Mouse (Mus musculus) liver, embryonic 14.5 days (tissue): ENCODE measurements at regions not wholly inside any gene's neighbourhood (a gene's known extent, or its start where the extent isn't known, plus 50 kb on each side); places are given as distances from the start of the nearest gene placed in this dataset.

Source experiments
- ATAC-seq: fragments of 200-750 bp; cut with Nextera tagmentation; 2 replicates; pipeline ENCODE4 v1.8.0; 2017; ENCODE audit warnings: moderate number of reproducible peaks, mild to moderate bottlenecking, moderate library complexity; ENCODE audit not compliant: insufficient read depth
- DNase-seq, 3 experiments: peaks; one replicate each; pipeline ENCODE4 v3.0.0-alpha.2; 2012 to 2013; ENCODE audit warnings: low read depth in 3 of 3, low spot score in 3 of 3
- H3K27ac ChIP-seq: fragments of 300-500 bp; sonication (generic); 2 replicates; pipeline ENCODE4 v1.5.1; 2014; ENCODE audit warnings: moderate library complexity, mild to moderate bottlenecking, control low read depth, inconsistent platforms
- H3K27me3 ChIP-seq: fragments of 300-500 bp; sonication (generic); 2 replicates; pipeline ENCODE4 v1.6.1; 2014; ENCODE audit warnings: mild to moderate bottlenecking, low read length, moderate library complexity; ENCODE audit not compliant: control insufficient read depth, insufficient read depth
- H3K36me3 ChIP-seq: fragments of 300-500 bp; sonication (generic); replicated peaks from 2 replicates; pipeline ENCODE4 v1.6.1; 2014; ENCODE audit warnings: low read depth; ENCODE audit not compliant: control insufficient read depth, insufficient read depth
- H3K4me1 ChIP-seq, 2 experiments: fragments of 200-500 bp in 1 of 2; fragments of 300-500 bp in 1 of 2; sonication (generic) in 1 of 2; replicated peaks; 2 replicates each; pipeline ENCODE4 v1.6.1; 2012 to 2014; ENCODE audit warnings: antibody characterized with exemption in 1 of 2, inconsistent platforms in 1 of 2, low read length in 1 of 2; ENCODE audit not compliant: control insufficient read depth in 2 of 2, insufficient read depth in 2 of 2
- H3K4me2 ChIP-seq: fragments of 300-500 bp; sonication (generic); 2 replicates; pipeline ENCODE4 v1.6.1; 2014; ENCODE audit warnings: low read depth, mild to moderate bottlenecking, control low read depth, moderate library complexity
- H3K4me3 ChIP-seq, 2 experiments: fragments of 200-500 bp in 1 of 2; fragments of 300-500 bp in 1 of 2; sonication (generic) in 1 of 2; 2 replicates each; pipeline ENCODE4 v1.5.1; 2012 to 2014; ENCODE audit warnings: low read depth in 2 of 2, low read length in 2 of 2, mild to moderate bottlenecking in 2 of 2, control low read depth in 1 of 2, inconsistent platforms in 1 of 2, moderate library complexity in 1 of 2; ENCODE audit not compliant: insufficient read depth in 1 of 2
- H3K9ac ChIP-seq: fragments of 300-500 bp; sonication (generic); replicated peaks from 2 replicates; pipeline ENCODE4 v1.6.1; 2014; ENCODE audit warnings: mild to moderate bottlenecking, control low read depth, moderate library complexity
- H3K9me3 ChIP-seq: fragments of 300-500 bp; sonication (generic); 2 replicates; pipeline ENCODE4 v1.6.1; 2016; ENCODE audit warnings: low read length, mixed read lengths; ENCODE audit not compliant: control insufficient read depth
- CTCF ChIP-seq: IDR thresholded peaks from 2 replicates; pipeline ENCODE4 v1.5.1; 2016; ENCODE audit warnings: antibody characterized with exemption, low read depth, control low read depth
- EP300 ChIP-seq: IDR thresholded peaks from 2 replicates; pipeline ENCODE4 v1.6.1; 2016; ENCODE audit warnings: antibody characterized with exemption, low read depth
- WGBS: fragments of 180-500 bp; shearing (Covaris S2); extraction: QIAGEN DNeasy Blood & Tissue Kit; methylation state at CpG from one replicate; pipeline ENCODE4 v1.1.7; 2014; ENCODE audit not compliant: insufficient replicate concordance; 5-methylcytosine and 5-hydroxymethylcytosine counted together

- H3K4me2 ChIP-seq = no peak overlapping the region
- no peak overlapping the region for H3K4me3 ChIP-seq
- TF ChIP-seq EP300 (no peak), CTCF (no peak)
- WGBS = 47% methylated on average over 3 of the region's 3 CpGs
- H3K27ac ChIP-seq = no peak overlapping the region
- ATAC-seq (no peak), DNase-seq (no peak)
- H3K36me3 ChIP-seq = no peaks in the 10 kb centered on the region
- no peaks in the 10 kb centered on the region for H3K9me3 ChIP-seq
- H3K27me3 ChIP-seq = no peaks in the 10 kb centered on the region
- no peak overlapping the region for H3K9ac ChIP-seq
- no peaks in the 10 kb centered on the region for H3K4me1 ChIP-seq
Measured at GRCm38 (mm10) chr5:46422738-46423137, 565.3 kb upstream of the Lcorl start.

- DNase-seq = no peak
Measured at GRCm38 (mm10) chr5:46406969-46407368, 549.6 kb upstream of the Lcorl start.

GRCm38 (mm10) chr5:46406404-46406803, 549.0 kb upstream of the Lcorl start:
- Histone ChIP-seq H3K4me2 (no peak overlapping the region), H3K27me3 (no peaks in the 10 kb centered on the region), H3K9ac (no peak overlapping the region), H3K9me3 (no peaks in the 10 kb centered on the region), H3K4me3 (no peak overlapping the region), H3K27ac (no peak overlapping the region), H3K36me3 (no peaks in the 10 kb centered on the region), H3K4me1 (no peaks in the 10 kb centered on the region)
- ATAC-seq (no peak), DNase-seq (no peak)
- 37% methylated on average over 3 of the region's 3 CpGs for WGBS
- TF ChIP-seq EP300 (no peak), CTCF (no peak)

More at GRCm38 (mm10) chr5:46406969-46407368, 549.6 kb upstream of the Lcorl start:
- Histone ChIP-seq H3K27me3 (no peaks in the 10 kb centered on the region), H3K4me1 (no peaks in the 10 kb centered on the region), H3K9ac (no peak overlapping the region), H3K4me2 (no peak overlapping the region), H3K9me3 (no peaks in the 10 kb centered on the region), H3K4me3 (no peak overlapping the region), H3K36me3 (no peaks in the 10 kb centered on the region), H3K27ac (no peak overlapping the region)
- no peak for ATAC-seq
- 67% methylated on average over 2 of the region's 2 CpGs for WGBS
- no peak for TF ChIP-seq CTCF
- TF ChIP-seq EP300 = no peak

GRCm38 (mm10) chr5:46386591-46386990, 529.2 kb upstream of the Lcorl start:
- H3K4me3 ChIP-seq = no peak overlapping the region
- H3K9me3 ChIP-seq = no peaks in the 10 kb centered on the region
- H3K4me1 ChIP-seq = no peaks in the 10 kb centered on the region
- no peaks in the 10 kb centered on the region for H3K27me3 ChIP-seq
- ATAC-seq (no peak), DNase-seq (no peak)
- no peak overlapping the region for H3K27ac ChIP-seq
- no peak overlapping the region for H3K4me2 ChIP-seq
- 42% methylated on average over 2 of the region's 2 CpGs for WGBS
- no peak for TF ChIP-seq CTCF
- TF ChIP-seq EP300 = no peak
- H3K36me3 ChIP-seq = no peaks in the 10 kb centered on the region
- H3K9ac ChIP-seq = no peak overlapping the region

GRCm38 (mm10) chr5:46367328-46367727, 509.9 kb upstream of the Lcorl start:
- no peak for ATAC-seq
- no peak for DNase-seq
- no peak for TF ChIP-seq EP300
- no peak for TF ChIP-seq CTCF
- no peak overlapping the region for H3K4me2 ChIP-seq
- H3K9me3 ChIP-seq = no peaks in the 10 kb centered on the region
- H3K27me3 ChIP-seq = no peaks in the 10 kb centered on the region
- H3K9ac ChIP-seq = no peak overlapping the region
- no peaks in the 10 kb centered on the region for H3K36me3 ChIP-seq
- H3K4me1 ChIP-seq = no peaks in the 10 kb centered on the region
- no peak overlapping the region for H3K4me3 ChIP-seq
- H3K27ac ChIP-seq = no peak overlapping the region
- WGBS = 42% methylated on average over 1 of the region's 1 CpGs

- Histone ChIP-seq H3K9ac (no peak overlapping the region), H3K36me3 (no peaks in the 10 kb centered on the region), H3K4me1 (no peaks in the 10 kb centered on the region), H3K4me2 (no peak overlapping the region), H3K4me3 (no peak overlapping the region), H3K27me3 (no peaks in the 10 kb centered on the region), H3K27ac (no peak overlapping the region), H3K9me3 (no peaks in the 10 kb centered on the region)
- no peak for DNase-seq
- 57% methylated on average over 2 of the region's 2 CpGs for WGBS
- ATAC-seq = no peak
- TF ChIP-seq EP300 = no peak
- TF ChIP-seq CTCF = no peak
Measured at GRCm38 (mm10) chr5:46363661-46364060, 506.2 kb upstream of the Lcorl start.
